Mouse (Mus musculus) embryo, embryonic 9.5 days (tissue): ENCODE results near the gene Txlng.
A peak's percentile ranks its signal among the peaks of the same experiment; 100 is the strongest.

Experiments used
- DNase-seq: peaks from one replicate; pipeline ENCODE4 v3.0.0-alpha.2; 2017; ENCODE audit errors: extremely low spot score

Gene Txlng

GRCm38 (mm10) chrX:162760115-162760942 is 68.9 kb downstream of the Txlng start, which contains the start of gene Rbbp7:
Gene Rbbp7 (plus strand): TSS chrX:162760402.
- peak; percentile 92 for DNase-seq

- peak; percentile 42 for DNase-seq
Observed at GRCm38 (mm10) chrX:162759251-162760114, 69.8 kb downstream of the Txlng start.

GRCm38 (mm10) chrX:162756058-162756457 is 73.2 kb downstream of the Txlng start:
- DNase-seq, result no peak

- no peak for DNase-seq
Observed at GRCm38 (mm10) chrX:162754314-162754713, 74.9 kb downstream of the Txlng start.

GRCm38 (mm10) chrX:162752418-162752817 is 76.8 kb downstream of the Txlng start:
- no peak for DNase-seq

- DNase-seq, result peak; percentile 17
Observed at GRCm38 (mm10) chrX:162748696-162749420, 80.4 kb downstream of the Txlng start.

- peak; percentile 28 for DNase-seq
Observed at GRCm38 (mm10) chrX:162736140-162736659, 93.1 kb downstream of the Txlng start.

GRCm38 (mm10) chrX:162734997-162735929 is 94.0 kb downstream of the Txlng start:
- peak; percentile 61 for DNase-seq

GRCm38 (mm10) chrX:162730031-162730430 is 99.2 kb downstream of the Txlng start:
- no peak for DNase-seq
